Mouse (Mus musculus) CH12.LX (cell line): Measurements from ENCODE around the gene P4ha3. TPM values are rescaled to one million over a fixed set of nuclear protein-coding genes. Genes with fewer than 3 reads are reported as not detected.

ENCODE experiments used
- DNase-seq: peaks from one replicate; pipeline ENCODE4 v3.0.0-alpha.2; 2013; ENCODE audit errors: extremely low read depth
- H3K27ac ChIP-seq: 2 replicates; pipeline ENCODE4 v1.5.1; 2012; ENCODE audit warnings: low read depth, mild to moderate bottlenecking, control low read depth, moderate library complexity; ENCODE audit not compliant: insufficient read depth
- H3K27me3 ChIP-seq: replicated peaks from 2 replicates; pipeline ENCODE3; 2012; ENCODE audit warnings: inconsistent platforms
- H3K36me3 ChIP-seq, 2 experiments: replicated peaks in 1 of 2; 2 replicates each; pipeline versions ENCODE3 to v1.6.1; 2012; ENCODE audit warnings: inconsistent platforms in 1 of 2, low read length in 1 of 2, mild to moderate bottlenecking in 1 of 2, mixed read lengths in 1 of 2, moderate library complexity in 1 of 2; ENCODE audit not compliant: control insufficient read depth in 1 of 2, insufficient read depth in 1 of 2
- H3K4me1 ChIP-seq, 2 experiments: 2 replicates each; pipeline ENCODE4 v1.6.1; 2012; ENCODE audit warnings: inconsistent platforms in 1 of 2, moderate library complexity in 1 of 2; ENCODE audit not compliant: insufficient read depth in 2 of 2, control insufficient read depth in 1 of 2
- H3K4me2 ChIP-seq: 2 replicates; pipeline ENCODE4 v1.6.1; 2012; ENCODE audit warnings: low read depth, mild to moderate bottlenecking, control low read depth; ENCODE audit not compliant: poor library complexity, insufficient read depth, severe bottlenecking
- H3K4me3 ChIP-seq, 3 experiments: fragments of 150-350 bp in 1 of 3; sonication (generic) in 1 of 3; replicated peaks in 1 of 3; 2 replicates each; pipeline versions ENCODE3 to v1.5.1; 2011 to 2012; ENCODE audit warnings: low read depth in 2 of 3, low read length in 2 of 3, mild to moderate bottlenecking in 2 of 3, moderate library complexity in 2 of 3, control low read depth in 1 of 3, improper control_type of control experiment in 1 of 3, inconsistent platforms in 1 of 3, mixed read lengths in 1 of 3; ENCODE audit not compliant: poor library complexity in 1 of 3
- H3K79me2 ChIP-seq: replicated peaks from 2 replicates; pipeline ENCODE4 v1.6.1; 2012; ENCODE audit warnings: mild to moderate bottlenecking, moderate library complexity; ENCODE audit not compliant: control insufficient read depth, poor library complexity, insufficient read depth, severe bottlenecking; ENCODE audit errors: extremely low read depth
- H3K9ac ChIP-seq: 2 replicates; pipeline ENCODE4 v1.6.1; 2012; ENCODE audit warnings: low read depth, mild to moderate bottlenecking, control low read depth, moderate library complexity; ENCODE audit not compliant: insufficient read depth
- H3K9me3 ChIP-seq: replicated peaks from 2 replicates; pipeline ENCODE3; 2012; ENCODE audit warnings: low read length, inconsistent platforms, mixed read lengths
- CHD2 ChIP-seq: IDR thresholded peaks from 2 replicates; pipeline ENCODE4 v1.6.1; 2011; ENCODE audit warnings: low read length, improper control_type of control experiment
- CTCF ChIP-seq, 2 experiments: IDR thresholded peaks in 1 of 2; conservative IDR thresholded peaks in 1 of 2; 2 replicates each; pipeline ENCODE4 v1.5.1; 2011 to 2012; ENCODE audit warnings: low read depth in 2 of 2, low read length in 2 of 2, improper control_type of control experiment in 1 of 2, inconsistent platforms in 1 of 2, mild to moderate bottlenecking in 1 of 2, moderate library complexity in 1 of 2
- E2F4 ChIP-seq: IDR thresholded peaks from 2 replicates; pipeline ENCODE4 v1.6.1; 2011; ENCODE audit warnings: low read depth, low read length, improper control_type of control experiment; ENCODE audit not compliant: insufficient replicate concordance
- ELF1 ChIP-seq: IDR thresholded peaks from 2 replicates; pipeline ENCODE4 v1.6.1; 2014; ENCODE audit warnings: low read depth, mild to moderate bottlenecking, inconsistent platforms, low read length, improper control_type of control experiment
- EP300 ChIP-seq: IDR thresholded peaks from 2 replicates; pipeline ENCODE4 v1.6.1; 2011; ENCODE audit warnings: low read length, improper control_type of control experiment
- HCFC1 ChIP-seq: IDR thresholded peaks from 2 replicates; pipeline ENCODE4 v1.6.1; 2012; ENCODE audit warnings: low read depth, mild to moderate bottlenecking, inconsistent platforms, low read length, improper control_type of control experiment
- KAT2A ChIP-seq: IDR thresholded peaks from 2 replicates; pipeline ENCODE4 v1.6.1; 2012; ENCODE audit warnings: low read length, improper control_type of control experiment, inconsistent platforms; ENCODE audit not compliant: insufficient replicate concordance
- MEF2A ChIP-seq: IDR thresholded peaks from 2 replicates; pipeline ENCODE4 v1.6.1; 2014; ENCODE audit warnings: low read depth, mild to moderate bottlenecking, inconsistent platforms, low read length, improper control_type of control experiment, borderline replicate concordance
- PAX5 ChIP-seq: IDR thresholded peaks from 2 replicates; pipeline ENCODE4 v1.6.1; 2012; ENCODE audit warnings: low read length, inconsistent platforms, mixed read lengths
- POLR2A ChIP-seq: IDR thresholded peaks from 2 replicates; pipeline ENCODE4 v1.6.1; 2011; ENCODE audit warnings: low read depth, mild to moderate bottlenecking, improper control_type of control experiment, low read length
- POLR2AphosphoS2 ChIP-seq: IDR thresholded peaks from 2 replicates; pipeline ENCODE4 v1.6.1; 2011; ENCODE audit warnings: low read depth, low read length, improper control_type of control experiment
- RAD21 ChIP-seq: IDR thresholded peaks from 2 replicates; pipeline ENCODE4 v1.6.1; 2011; ENCODE audit warnings: low read depth, mild to moderate bottlenecking, low read length, improper control_type of control experiment, moderate library complexity
- RCOR1 ChIP-seq: conservative IDR thresholded peaks from 2 replicates; pipeline ENCODE4 v1.6.1; 2012; ENCODE audit warnings: low read depth, mild to moderate bottlenecking, inconsistent platforms, low read length, improper control_type of control experiment
- SIN3A ChIP-seq: IDR thresholded peaks from 2 replicates; pipeline ENCODE4 v1.6.1; 2012; ENCODE audit warnings: low read length, improper control_type of control experiment, inconsistent platforms
- SMC3 ChIP-seq: IDR thresholded peaks from 2 replicates; pipeline ENCODE4 v1.6.1; 2011; ENCODE audit warnings: low read depth, low read length, improper control_type of control experiment
- ZC3H11A ChIP-seq: IDR thresholded peaks from 2 replicates; pipeline ENCODE4 v1.6.1; 2012; ENCODE audit warnings: low read depth, mild to moderate bottlenecking, inconsistent platforms, low read length, improper control_type of control experiment
- ZMIZ1 ChIP-seq: IDR thresholded peaks from 2 replicates; pipeline ENCODE4 v1.6.1; 2012; ENCODE audit warnings: low read depth, mild to moderate bottlenecking, inconsistent platforms, low read length, improper control_type of control experiment
- ZNF384 ChIP-seq: IDR thresholded peaks from 2 replicates; pipeline ENCODE4 v1.6.1; 2012; ENCODE audit warnings: low read depth, low read length, improper control_type of control experiment, inconsistent platforms
- dilution Hi-C: fragments of 300-500 bp; cut with MboI; formaldehyde crosslinking; loops from 2 replicates; pipeline ENCODE4 v1.14.3; 2020; ENCODE audit warnings: low sequenced_read_pairs; ENCODE audit not compliant: extremely low pct_unique_long_range_greater_than_20kb, extremely low pct_ligation_motif_present
- in situ Hi-C: fragments of 300-500 bp; cut with MboI; formaldehyde crosslinking; loops from 3 replicates; pipeline ENCODE4 v1.14.3; 2019; ENCODE audit warnings: low sequenced_read_pairs, low pct_ligation_motif_present, low pct_unique_long_range_greater_than_20kb, mixed read lengths
- polyA plus RNA-seq: library from polyadenylated mRNA; unstranded; fragments of >175 nt; gene quantifications from 2 replicates; pipeline ENCODE4 v1.2.1, GENCODE M21; 2012; ENCODE audit warnings: low read depth; ENCODE audit not compliant: insufficient read length
- total RNA-seq, 2 experiments: library from RNA; depleted of rRNA; stranded (reverse); fragments of 300-350 nt in 1 of 2; fragments of >200 nt in 1 of 2; gene quantifications; 2 replicates each; pipeline ENCODE4 v1.2.3; 2012 to 2014

P4ha3 gene
- not detected in 2 replicates for total RNA-seq (2012; rRNA removed)
- total RNA-seq (2014; rRNA removed): not detected in 2 replicates
- not detected in 2 replicates for polyA plus RNA-seq

GRCm38 (mm10) chr7:100285383-100285782, at the start of gene P4ha3:
Gene P4ha3 (plus strand): TSS chr7:100285520.
- DNase-seq: no peak
- Histone ChIP-seq H3K79me2 (no peaks in the 10 kb centered on the region), H3K4me2 (peak within 1 kb of the TSS; percentile 90), H3K27me3 (peaks cover 61% of the 10 kb centered on the region), H3K27ac (no peak within 1 kb of the TSS), H3K4me3 (peak within 1 kb of the TSS in 2 of 3 experiments; percentile 39 to 48), H3K4me1 (peaks cover 3 to 17% of the 10 kb centered on the region in 2 experiments; a peak in 3 of 4 replicates), H3K9ac (no peak within 1 kb of the TSS), H3K9me3 (peaks cover 2% of the 10 kb centered on the region), H3K36me3 (no peaks in the 10 kb centered on the region)
- no peak for TF ChIP-seq PAX5
- 0 out of 2 replicates have a peak, but pooled peaks have one; percentile 8 for TF ChIP-seq SMC3
- peak in 1 of 2 experiments; percentile 18; a peak in 1 of 4 replicates for TF ChIP-seq CTCF (conservative IDR thresholded peaks at IDR 0.05 in 1 of 2, IDR thresholded peaks at IDR 0.05 in 1 of 2; ENCODE audit: low read depth in 2 of 2, low read length in 2 of 2)
- in situ Hi-C loops (no loop called here), dilution Hi-C loops (no loop called here)

- no peaks in the 10 kb centered on the region for H3K27me3 ChIP-seq
- no peak overlapping the region for H3K27ac ChIP-seq
- no peak for DNase-seq
- peaks cover 0 to 18% of the 10 kb centered on the region in 2 experiments; a peak in 2 of 4 replicates for H3K4me1 ChIP-seq
- H3K9ac ChIP-seq: no peak overlapping the region
- H3K9me3 ChIP-seq: no peaks in the 10 kb centered on the region
- H3K4me3 ChIP-seq: no peak overlapping the region
- in situ Hi-C loops (no loop called here), dilution Hi-C loops (no loop called here)
- H3K79me2 ChIP-seq: no peaks in the 10 kb centered on the region
- H3K36me3 ChIP-seq: no peaks in the 10 kb centered on the region
- no peak overlapping the region for H3K4me2 ChIP-seq
- TF ChIP-seq MEF2A: no peak
- TF ChIP-seq RAD21: no peak
- no peak for TF ChIP-seq ELF1
- no peak for TF ChIP-seq RCOR1
- no peak for TF ChIP-seq SIN3A
Measured at GRCm38 (mm10) chr7:100238271-100238670, 47.0 kb upstream of the P4ha3 start.

- H3K4me3 ChIP-seq: no peak overlapping the region
- no peak for DNase-seq
- no peaks in the 10 kb centered on the region for H3K79me2 ChIP-seq
- H3K4me2 ChIP-seq: no peak overlapping the region
- dilution Hi-C loops (no loop called here), in situ Hi-C loops (no loop called here)
- H3K9ac ChIP-seq: no peak overlapping the region
- H3K27me3 ChIP-seq: no peaks in the 10 kb centered on the region
- no peaks in the 10 kb centered on the region for H3K9me3 ChIP-seq
- TF ChIP-seq CHD2: no peak
- TF ChIP-seq PAX5: no peak
- TF ChIP-seq POLR2A: no peak
- TF ChIP-seq CTCF (conservative IDR thresholded peaks at IDR 0.05 in 1 of 2, IDR thresholded peaks at IDR 0.05 in 1 of 2; ENCODE audit: low read depth in 2 of 2, low read length in 2 of 2): no peak
- no peak for TF ChIP-seq SMC3
- no peak for TF ChIP-seq EP300
- no peak for TF ChIP-seq ZNF384
- no peak for TF ChIP-seq E2F4
- no peak for TF ChIP-seq MEF2A
- TF ChIP-seq HCFC1: no peak
- TF ChIP-seq ZC3H11A: no peak
- no peak for TF ChIP-seq KAT2A
- no peak for TF ChIP-seq POLR2AphosphoS2
- TF ChIP-seq SIN3A: no peak
- TF ChIP-seq ZMIZ1: no peak
- H3K36me3 ChIP-seq: no peaks in the 10 kb centered on the region
- H3K4me1 ChIP-seq: peaks cover 0 to 4% of the 10 kb centered on the region in 2 experiments; a peak in 1 of 4 replicates
- H3K27ac ChIP-seq: no peak overlapping the region
Measured at GRCm38 (mm10) chr7:100240601-100241000, 44.7 kb upstream of the P4ha3 start.
